ENCODE assay signal across 21 mouse cellular contexts in genomic region chr2:172931137-172931898, GRCm38 (mm10). TPM values are rescaled to one million over a fixed set of nuclear protein-coding genes. Genes with fewer than 3 reads are reported as not detected.
A peak's percentile ranks its signal among the peaks of the same experiment; 100 is the strongest.
DNase-seq lines count a peak whose midpoint lies in the region; ATAC-seq and TF ChIP-seq lines count a peak whose summit lies in the region.
"Had no signal": no experiment of that assay in that cellular context is flagged by ENCODE, and none has a peak within 500 bp of the region (broad histone marks: within the 10 kb centered on the region; RNA-seq: fewer than 3 reads in every experiment).

No protein-coding gene starts in this region.

- intact Hi-C loops in heart, postnatal 10 days (cut with DNase I) = no loop called here

- DNase-seq in embryonic facial prominence, embryonic 10.5 days (ENCODE audit: low spot score) = no peak
- DNase-seq in heart, postnatal 0 days (ENCODE audit: low spot score) = no peak
- DNase-seq in heart, postnatal 10 days = no peak
- no peak for DNase-seq in spleen, adult 18-20 months
- DNase-seq: cerebellum, adult 11 months; forebrain, postnatal 0 days; gastrocnemius, postnatal 10 days; lung, postnatal 14 days; retina, postnatal 1 day had no signal

- TF ChIP-seq EP300 in heart, postnatal 0 days (IDR thresholded peaks at IDR 0.05; ENCODE audit: low read depth) = no peak

- H3K4me3 ChIP-seq in embryonic facial prominence, embryonic 13.5 days = no peak overlapping the region
- no peak overlapping the region for H3K4me3 ChIP-seq in embryonic facial prominence, embryonic 10.5 days
- H3K4me3 ChIP-seq in heart, postnatal 0 days (ENCODE audit: low read depth, low read length) = no peak overlapping the region
- H3K4me3 ChIP-seq in megakaryocyte, embryonic 14.5 days (replicated peaks) = peak overlapping the region; percentile 44
- H3K4me3 ChIP-seq in limb, embryonic 15.5 days = no peak overlapping the region
- H3K4me3 ChIP-seq: hindbrain, embryonic 12.5 days; liver, embryonic 15.5 days; myocyte; stomach, embryonic 15.5 days had no signal

- TF ChIP-seq CTCF in heart, postnatal 0 days (IDR thresholded peaks at IDR 0.05; ENCODE audit: low read depth) = no peak

- no peak for ATAC-seq in embryonic facial prominence, embryonic 13.5 days (ENCODE audit: insufficient number of reproducible peaks, insufficient read depth, low FRiP score, low TSS enrichment, low read depth)
- ATAC-seq in heart, postnatal 0 days (ENCODE audit: insufficient read depth, low read depth) = no peak
- ATAC-seq in megakaryocyte, adult 5-6 weeks (ENCODE audit: poor library complexity, severe bottlenecking) = no peak
- ATAC-seq in limb, embryonic 15.5 days (ENCODE audit: insufficient number of reproducible peaks, low FRiP score, low TSS enrichment, low read depth) = no peak
- ATAC-seq: forebrain, postnatal 0 days; Patski had no signal

- H3K4me2 ChIP-seq in embryonic facial prominence, embryonic 13.5 days = peak overlapping the region; percentile 0; the same call in 1 of the 2 replicates
- no peak overlapping the region for H3K4me2 ChIP-seq in heart, postnatal 0 days (ENCODE audit: low read depth, low read length)
- no peak overlapping the region for H3K4me2 ChIP-seq in limb, embryonic 15.5 days
- H3K4me2 ChIP-seq: hindbrain, embryonic 12.5 days; liver, embryonic 15.5 days; midbrain, embryonic 11.5 days; stomach, embryonic 15.5 days had no signal

- no peak overlapping the region for H3K9ac ChIP-seq in embryonic facial prominence, embryonic 13.5 days
- no peak overlapping the region for H3K9ac ChIP-seq in heart, postnatal 0 days (replicated peaks; ENCODE audit: low read depth, low read length)
- no peak overlapping the region for H3K9ac ChIP-seq in limb, embryonic 15.5 days
- H3K9ac ChIP-seq: forebrain, postnatal 0 days; hindbrain, embryonic 12.5 days; liver, embryonic 15.5 days; stomach, embryonic 15.5 days had no signal

- 73% methylated on average over 17 of the region's 17 CpGs for WGBS in embryonic facial prominence, embryonic 13.5 days
- WGBS in embryonic facial prominence, embryonic 10.5 days = 86% methylated on average over 17 of the region's 17 CpGs
- WGBS in heart, postnatal 0 days = 70% methylated on average over 17 of the region's 17 CpGs
- 45% methylated on average over 17 of the region's 17 CpGs for WGBS in limb, embryonic 15.5 days

- no peak overlapping the region for H3K27ac ChIP-seq in embryonic facial prominence, embryonic 13.5 days
- H3K27ac ChIP-seq in embryonic facial prominence, embryonic 10.5 days (replicated peaks) = no peak overlapping the region
- peak overlapping the region; percentile 79 for H3K27ac ChIP-seq in heart, postnatal 0 days (ENCODE audit: low read depth)
- 0 out of 2 replicates have a peak overlapping the region, but pooled peaks have one; percentile 8 for H3K27ac ChIP-seq in limb, embryonic 15.5 days
- H3K27ac ChIP-seq: hindbrain, embryonic 12.5 days; liver, embryonic 15.5 days; stomach, embryonic 15.5 days had no signal

- 0 out of 2 replicates have a peak, but pooled peaks cover 2% of the 10 kb centered on the region for H3K9me3 ChIP-seq in embryonic facial prominence, embryonic 13.5 days
- H3K9me3 ChIP-seq in embryonic facial prominence, embryonic 10.5 days = no peaks in the 10 kb centered on the region
- no peaks in the 10 kb centered on the region for H3K9me3 ChIP-seq in heart, postnatal 0 days (replicated peaks; ENCODE audit: control insufficient read depth, low read length)
- H3K9me3 ChIP-seq in megakaryocyte, embryonic 14.5 days = peaks cover 7% of the 10 kb centered on the region; the same call in 1 of the 2 replicates
- no peaks in the 10 kb centered on the region for H3K9me3 ChIP-seq in limb, embryonic 15.5 days
- H3K9me3 ChIP-seq: hindbrain, embryonic 12.5 days; liver, embryonic 15.5 days; stomach, embryonic 15.5 days had no signal

- H3K4me1 ChIP-seq in embryonic facial prominence, embryonic 13.5 days = peaks cover 96% of the 10 kb centered on the region
- peaks cover 98% of the 10 kb centered on the region for H3K4me1 ChIP-seq in embryonic facial prominence, embryonic 10.5 days
- H3K4me1 ChIP-seq in heart, postnatal 0 days (ENCODE audit: control insufficient read depth, insufficient read depth) = peaks cover 18% of the 10 kb centered on the region
- H3K4me1 ChIP-seq in megakaryocyte, embryonic 14.5 days = peaks cover 16% of the 10 kb centered on the region
- peaks cover 69% of the 10 kb centered on the region for H3K4me1 ChIP-seq in limb, embryonic 15.5 days

- 0 out of 2 replicates have a peak, but pooled peaks cover 3% of the 10 kb centered on the region for H3K27me3 ChIP-seq in embryonic facial prominence, embryonic 13.5 days
- peaks cover 87% of the 10 kb centered on the region for H3K27me3 ChIP-seq in embryonic facial prominence, embryonic 10.5 days (replicated peaks; ENCODE audit: low read depth, poor library complexity, severe bottlenecking)
- H3K27me3 ChIP-seq in heart, postnatal 0 days (ENCODE audit: control insufficient read depth, insufficient read depth, low read length) = peaks cover 13% of the 10 kb centered on the region; the same call in 1 of the 2 replicates
- H3K27me3 ChIP-seq in megakaryocyte, embryonic 14.5 days (replicated peaks) = peaks cover 87% of the 10 kb centered on the region
- H3K27me3 ChIP-seq in limb, embryonic 15.5 days = no peaks in the 10 kb centered on the region
- H3K27me3 ChIP-seq: Patski; stomach, embryonic 15.5 days had no signal

- 0 out of 2 replicates have a peak, but pooled peaks cover 7% of the 10 kb centered on the region for H3K36me3 ChIP-seq in embryonic facial prominence, embryonic 13.5 days
- H3K36me3 ChIP-seq in embryonic facial prominence, embryonic 10.5 days (replicated peaks) = peaks cover 11% of the 10 kb centered on the region
- H3K36me3 ChIP-seq in heart, postnatal 0 days (replicated peaks; ENCODE audit: control insufficient read depth, insufficient read depth, low read length) = no peaks in the 10 kb centered on the region
- no peaks in the 10 kb centered on the region for H3K36me3 ChIP-seq in megakaryocyte, embryonic 14.5 days (replicated peaks; ENCODE audit: low read length)
- no peaks in the 10 kb centered on the region for H3K36me3 ChIP-seq in limb, embryonic 15.5 days
- H3K36me3 ChIP-seq: hindbrain, embryonic 12.5 days; liver, embryonic 15.5 days; stomach, embryonic 15.5 days had no signal

RNA-seq across cellular contexts. Expression of gene Bmp7, which starts 8.8 kb away (rescaled TPM):
- polyA plus RNA-seq in embryonic facial prominence, embryonic 13.5 days (2015; fragmentation: Nextera tagmentation; extraction: Ambion mirVana) = 41.6 and 43.6 TPM in 2 replicates
- 19.8 and 20.9 TPM in 2 replicates for polyA plus RNA-seq in embryonic facial prominence, embryonic 10.5 days (2016; fragmentation: Nextera tagmentation; extraction: Ambion mirVana)
- 51.3 and 60.3 TPM in 2 replicates for total RNA-seq in heart, postnatal 0 days (2014; rRNA removed; ENCODE audit: low replicate concordance)
- polyA plus RNA-seq in heart, postnatal 0 days (2015; fragmentation: Nextera tagmentation; extraction: Ambion mirVana) = 11.8 TPM in 2 replicates
- total RNA-seq in heart, postnatal 10 days (2021) = 1 to 10 TPM; 4.0 to 4.6 TPM
- not detected in 2 replicates for polyA plus RNA-seq in megakaryocyte, embryonic 14.5 days (2012; ENCODE audit: insufficient read depth, low replicate concordance)
- 0.43 TPM in 1 of 2 replicates, not detected in the other for total RNA-seq in megakaryocyte, adult 5-6 weeks (2015)
- 0.04 and 0.37 TPM in 2 replicates for total RNA-seq in megakaryocyte, adult 5-6 weeks (2017)
- 25.5 and 27.5 TPM in 2 replicates for polyA plus RNA-seq in limb, embryonic 15.5 days (2015; fragmentation: Nextera tagmentation; extraction: Ambion mirVana)
- total RNA-seq: neutrophil, adult 5-6 weeks had no signal
- polyA plus RNA-seq: myocyte had no signal

RNA-seq across cellular contexts. Expression of gene Spo11, which starts 46.2 kb away (rescaled TPM):
- polyA plus RNA-seq in embryonic facial prominence, embryonic 13.5 days (2015; fragmentation: Nextera tagmentation; extraction: Ambion mirVana) = 2.8 and 3.9 TPM in 2 replicates
- 0.26 and 0.46 TPM in 2 replicates for polyA plus RNA-seq in embryonic facial prominence, embryonic 10.5 days (2016; fragmentation: Nextera tagmentation; extraction: Ambion mirVana)
- total RNA-seq in heart, postnatal 0 days (2014; rRNA removed; ENCODE audit: low replicate concordance) = 19.1 TPM in 1 of 2 replicates, not detected in the other
- polyA plus RNA-seq in heart, postnatal 0 days (2015; fragmentation: Nextera tagmentation; extraction: Ambion mirVana) = 0.18 TPM in 1 of 2 replicates, not detected in the other
- not detected for total RNA-seq in heart, postnatal 10 days (2021)
- not detected in 2 replicates for polyA plus RNA-seq in megakaryocyte, embryonic 14.5 days (2012; ENCODE audit: insufficient read depth, low replicate concordance)
- total RNA-seq in megakaryocyte, adult 5-6 weeks (2015) = 0.64 and 1.0 TPM in 2 replicates
- total RNA-seq in megakaryocyte, adult 5-6 weeks (2017) = 0.04 TPM in 1 of 2 replicates, not detected in the other
- 3.4 and 3.8 TPM in 2 replicates for polyA plus RNA-seq in limb, embryonic 15.5 days (2015; fragmentation: Nextera tagmentation; extraction: Ambion mirVana)
- total RNA-seq: gastrocnemius, postnatal 10 days had no signal
- polyA plus RNA-seq: intestine, embryonic 14.5 days; liver, embryonic 15.5 days; myocyte had no signal

Comparison
In these comparisons a context has a peak if more than half of its experiments do, and no peak if none do; other contexts are left out.
1. H3K27ac ChIP-seq: peak in heart, postnatal 0 days (single experiment) and limb, embryonic 15.5 days (single experiment); none in embryonic facial prominence, embryonic 13.5 days (single experiment) and embryonic facial prominence, embryonic 10.5 days (single experiment).
2. RNA of gene Bmp7, which starts 8.8 kb away (polyA plus RNA-seq): 41.6 to 43.6 TPM in embryonic facial prominence, embryonic 13.5 days, 25.5 to 27.5 TPM in limb, embryonic 15.5 days, 19.8 to 20.9 TPM in embryonic facial prominence, embryonic 10.5 days and 11.8 TPM in heart, postnatal 0 days; not detected in megakaryocyte, embryonic 14.5 days; every median in the first group is over 10 times any median in the second.